Mouse (Mus musculus) liver, postnatal 0 days (tissue): Measurements from ENCODE around the gene Kcng4.

Experiments used
- CTCF ChIP-seq: sonication (generic); IDR thresholded peaks from 2 replicates; pipeline ENCODE4 v1.5.1; 2016; ENCODE audit warnings: antibody characterized with exemption, low read depth
- EP300 ChIP-seq: IDR thresholded peaks from 2 replicates; pipeline ENCODE4 v1.6.1; 2016; ENCODE audit warnings: antibody characterized with exemption, low read depth, mild to moderate bottlenecking

DNA sequence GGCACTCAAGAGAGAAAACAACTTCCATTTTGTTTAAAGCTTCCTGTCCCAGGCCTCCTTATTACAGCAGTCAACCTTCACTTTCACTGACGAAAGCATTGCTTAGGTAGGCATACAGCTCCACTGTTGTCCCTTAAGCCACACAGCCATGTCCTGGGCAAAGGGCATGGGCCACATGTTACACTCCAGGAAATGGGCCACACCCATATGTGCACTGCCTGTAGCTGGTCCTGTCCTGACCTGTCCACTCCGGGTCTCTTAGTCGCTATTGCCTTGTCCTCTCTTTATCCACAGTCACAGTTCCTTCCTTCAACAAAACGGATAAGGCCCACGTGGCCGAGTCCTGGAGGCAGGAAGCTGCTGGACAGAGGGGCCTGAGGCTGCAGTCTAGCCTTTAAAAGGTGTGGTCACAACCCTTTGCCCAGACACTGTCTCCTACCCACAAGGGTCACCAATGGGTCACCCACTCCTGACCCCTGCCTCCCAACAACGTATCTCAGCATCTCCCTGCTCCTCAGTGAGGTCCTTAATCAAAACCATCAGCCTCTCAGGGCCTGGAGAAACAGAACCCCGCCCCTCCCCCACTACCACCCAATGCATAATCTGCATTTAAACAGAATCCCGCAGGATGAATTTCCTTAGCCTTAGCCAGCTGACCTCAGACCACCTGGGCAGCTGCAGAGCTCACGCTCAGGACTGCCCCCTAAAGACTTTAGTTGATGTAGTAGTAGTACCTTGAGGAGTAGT lies 7.7 kb downstream of the Kcng4 start:
- TF ChIP-seq CTCF (no peak), EP300 (no peak)
